Mouse (Mus musculus) inflammation-experienced regulatory T-cells, adult 6 months (primary cell): ENCODE measurements around the gene Dock4. TPM values are rescaled to one million over a fixed set of nuclear protein-coding genes. Genes with fewer than 3 reads are reported as not detected.

Experiments
- ATAC-seq: one replicate; pipeline ENCODE4 v1.8.0; 2017
- polyA plus RNA-seq, 3 experiments: library from polyadenylated mRNA; unstranded; fragments of 100-300 nt; shearing (Covaris generic); gene quantifications; one replicate each; pipeline ENCODE4 v1.2.1; 2017

The Dock4 gene
- polyA plus RNA-seq, 3 experiments from 2014 or later, result 0.79 to 1.2 (median 0.80) TPM

DNA sequence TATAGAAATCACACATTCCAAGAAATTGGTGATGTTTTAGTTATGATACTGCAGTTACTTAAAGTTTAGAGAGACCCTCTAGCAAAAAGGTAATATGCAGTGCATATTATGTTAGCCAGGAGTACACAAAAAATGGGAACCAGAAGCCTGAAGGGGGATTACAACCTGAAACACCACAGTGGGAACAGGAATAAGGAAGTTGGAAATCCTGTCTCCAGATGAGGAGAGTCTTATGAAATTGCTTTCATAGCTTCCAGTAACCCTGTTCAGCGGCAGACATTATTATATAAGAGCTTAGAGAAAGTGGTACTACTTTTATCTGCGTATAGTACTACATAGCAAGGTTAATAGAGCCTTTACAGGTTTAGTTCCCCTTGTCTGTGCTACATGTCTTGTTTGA is 210.1 kb downstream of the Dock4 start:
- ATAC-seq, result no peak

DNA sequence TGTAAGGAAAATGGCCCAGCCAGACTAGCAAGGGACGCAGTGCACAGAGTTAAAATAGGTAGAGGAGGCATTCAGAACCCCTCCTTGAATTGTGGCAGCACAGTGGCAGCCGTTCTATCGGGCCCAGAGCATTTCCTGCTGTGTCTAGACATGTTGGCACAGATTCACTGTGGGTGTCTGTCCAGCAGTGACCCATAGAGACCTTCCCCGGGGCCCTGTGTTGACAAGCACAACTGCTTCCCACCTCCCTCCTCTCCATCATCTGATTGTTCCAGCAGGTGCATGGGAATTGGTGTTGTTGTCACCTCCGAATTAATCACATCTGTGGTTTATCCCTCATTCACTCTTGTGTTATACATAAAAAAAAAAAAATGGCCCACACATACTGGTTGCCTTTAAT is 210.7 kb downstream of the Dock4 start:
- ATAC-seq, result no peak

DNA sequence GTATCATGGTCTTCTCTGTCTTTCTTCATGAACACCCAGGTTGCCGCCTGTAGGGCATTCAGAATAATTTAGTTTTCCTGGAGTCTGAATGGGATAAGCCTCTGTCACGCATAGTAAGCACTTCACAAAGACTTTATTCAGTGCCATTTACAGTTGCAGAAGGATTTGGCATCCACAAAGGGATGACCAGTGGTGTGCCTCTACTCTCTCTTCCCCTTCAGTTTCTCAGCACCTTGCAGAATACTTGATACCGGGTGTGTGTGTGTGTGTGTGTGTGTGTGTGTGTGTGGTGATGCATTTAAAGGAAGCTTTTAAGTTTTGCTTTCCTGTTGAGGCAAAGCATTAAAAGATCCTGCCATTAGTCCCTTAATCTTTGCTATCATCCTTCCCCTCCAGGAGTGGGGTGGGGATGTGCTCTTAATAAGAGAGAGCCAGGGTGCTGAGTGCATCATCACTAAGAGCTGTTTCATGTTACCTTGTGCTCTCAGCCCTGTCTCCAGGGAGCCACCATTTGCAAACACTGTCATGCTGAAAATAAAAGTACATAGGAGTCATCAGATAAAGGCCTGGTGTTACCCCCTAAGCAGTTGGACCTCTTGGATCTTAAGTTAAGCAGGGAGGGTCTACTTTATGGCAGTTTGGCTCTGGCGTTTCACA is 211.6 kb downstream of the Dock4 start:
- no peak for ATAC-seq

DNA sequence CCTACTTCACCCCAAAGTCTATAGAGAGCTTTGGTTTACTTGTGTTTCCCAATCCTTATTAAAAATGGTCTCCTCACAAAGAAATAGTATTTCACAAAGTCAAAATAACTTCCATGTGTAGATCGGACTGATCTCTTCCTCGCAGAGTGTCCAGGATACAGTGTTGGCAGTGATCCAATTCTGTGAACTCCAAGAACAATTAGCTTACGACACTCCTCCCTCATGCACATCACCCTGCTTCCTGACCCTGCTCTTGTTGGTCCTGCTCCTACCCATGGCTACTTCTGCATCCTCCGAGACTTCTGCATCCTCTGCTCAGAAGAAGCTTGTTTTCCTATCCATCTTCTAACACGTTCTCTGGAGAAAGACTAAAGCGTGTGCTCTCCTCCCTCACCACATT is 213.9 kb downstream of the Dock4 start:
- ATAC-seq, result no peak

DNA sequence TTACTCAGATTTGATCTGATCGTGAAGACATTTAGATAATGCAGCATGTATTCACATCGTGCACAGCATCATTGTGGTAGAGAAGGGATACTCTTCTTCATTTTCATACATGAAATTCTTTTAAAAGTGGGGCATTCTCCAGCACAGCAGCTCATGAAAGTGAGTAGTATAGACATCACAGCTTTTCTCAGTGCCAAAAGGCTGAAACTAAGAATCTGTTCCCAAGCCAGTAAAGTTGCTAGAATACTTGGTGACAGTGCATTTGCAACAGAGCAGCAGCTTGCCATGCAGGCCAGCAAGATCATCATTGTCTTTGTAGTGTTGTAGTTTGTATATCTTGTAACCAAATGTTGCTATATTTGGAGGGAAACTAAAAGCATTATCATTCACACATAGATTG is 223.7 kb downstream of the Dock4 start:
- ATAC-seq, result no peak

DNA sequence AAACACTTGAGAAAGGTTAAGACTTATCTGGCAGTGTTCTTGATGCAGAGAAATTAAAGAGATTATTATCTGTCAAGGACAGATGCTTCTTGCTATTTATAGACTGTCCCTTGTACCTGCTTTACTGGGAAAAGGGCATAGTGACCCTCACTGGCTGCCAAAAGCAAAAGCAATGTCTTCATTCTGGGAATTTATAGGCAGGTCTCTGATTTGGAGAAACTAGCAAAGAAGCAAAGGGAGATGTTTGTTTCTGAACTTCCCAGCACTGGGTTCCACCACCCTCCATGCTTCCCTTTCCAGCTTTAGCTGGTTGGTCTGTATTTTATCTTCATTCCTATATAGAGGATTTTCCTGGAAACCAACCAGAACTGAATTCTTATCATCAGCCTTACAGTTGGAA is 225.0 kb downstream of the Dock4 start:
- no peak for ATAC-seq

DNA sequence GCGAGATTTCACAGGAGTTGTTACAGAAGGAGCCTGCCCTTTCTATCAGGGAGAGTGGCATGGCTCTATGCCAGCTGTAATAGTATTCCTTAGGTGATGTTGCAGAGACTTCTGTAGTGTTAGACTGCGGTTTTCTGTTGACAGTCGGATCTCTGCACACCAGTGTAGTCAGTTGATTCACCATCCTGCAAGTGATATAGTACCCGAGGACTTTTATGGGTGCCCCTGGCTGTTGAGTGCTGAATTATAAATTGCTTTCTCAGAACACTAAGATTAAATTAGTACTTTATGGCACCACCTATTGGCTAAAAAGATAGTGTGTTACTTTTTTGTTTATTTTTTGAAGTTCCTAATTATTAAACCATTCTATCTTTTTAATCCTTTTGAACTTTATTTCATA is 234.0 kb downstream of the Dock4 start:
- ATAC-seq, result no peak

DNA sequence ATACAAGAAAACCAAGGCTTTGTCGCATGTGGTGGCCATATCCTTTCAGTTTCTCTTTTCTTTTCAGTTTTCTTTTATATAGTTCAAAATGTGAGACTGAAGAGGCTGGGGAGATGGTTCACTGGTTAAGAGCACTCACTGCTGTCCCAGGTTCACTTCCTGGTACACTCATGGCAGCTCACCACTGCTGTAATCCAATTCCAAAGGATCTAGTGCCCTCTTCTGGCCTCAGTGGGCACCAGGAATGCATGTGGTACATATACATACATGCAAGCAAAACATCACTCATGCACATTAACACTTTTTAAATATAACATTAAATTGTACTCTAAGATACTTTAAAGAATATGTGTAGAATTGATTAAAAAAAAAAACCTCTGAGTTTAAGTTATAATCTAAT is 234.8 kb downstream of the Dock4 start:
- peak; percentile 69 for ATAC-seq

DNA sequence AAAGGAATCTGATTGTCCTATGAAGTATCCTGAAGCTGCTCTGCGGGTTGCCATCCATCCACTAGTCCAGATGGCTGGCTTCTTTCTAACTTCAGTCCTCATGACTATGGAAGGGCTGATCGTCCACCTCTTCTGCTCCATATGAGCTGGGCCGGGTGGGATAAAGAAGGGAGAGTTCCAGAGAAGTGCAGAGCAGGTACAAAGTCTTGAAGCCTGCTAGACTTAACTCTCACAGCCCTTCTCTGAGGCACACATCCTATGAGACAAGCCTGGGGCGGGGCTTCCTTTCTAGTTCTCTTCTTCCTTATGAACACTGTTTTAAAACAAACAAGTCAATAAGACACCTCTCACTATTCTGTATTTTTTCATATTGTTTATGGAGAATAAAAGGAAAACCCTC is 245.7 kb downstream of the Dock4 start:
- ATAC-seq, result no peak

DNA sequence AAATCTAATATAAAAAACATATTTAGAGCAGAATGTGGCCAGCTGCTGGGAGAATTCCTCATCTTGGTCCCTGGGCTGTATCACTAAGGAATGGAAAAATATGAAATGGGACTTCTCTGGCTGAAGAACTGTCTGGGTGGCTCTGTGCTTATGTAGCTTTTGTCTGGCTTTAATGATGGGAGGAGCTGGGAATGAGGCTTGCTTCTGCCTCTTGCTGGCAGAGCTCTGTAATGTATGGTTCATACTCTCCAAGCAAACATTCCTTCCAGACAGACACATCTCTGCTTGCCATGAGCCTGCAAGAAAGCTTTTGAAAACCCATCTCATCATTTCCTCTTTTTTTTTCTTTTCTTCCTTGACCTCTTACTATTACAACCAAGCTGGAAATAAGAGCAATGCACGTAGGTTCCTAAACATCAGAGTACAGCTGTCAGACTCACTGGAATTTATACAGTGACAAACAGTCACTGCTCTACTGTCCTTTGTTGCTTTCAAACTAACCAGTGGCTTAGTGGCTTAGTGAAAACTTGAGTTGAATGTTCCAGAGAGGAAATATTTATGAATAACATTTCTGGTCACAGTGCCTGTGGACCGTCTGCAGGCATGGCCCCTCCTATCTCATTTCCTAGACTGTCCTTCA is 248.4 kb downstream of the Dock4 start:
- no peak for ATAC-seq

DNA sequence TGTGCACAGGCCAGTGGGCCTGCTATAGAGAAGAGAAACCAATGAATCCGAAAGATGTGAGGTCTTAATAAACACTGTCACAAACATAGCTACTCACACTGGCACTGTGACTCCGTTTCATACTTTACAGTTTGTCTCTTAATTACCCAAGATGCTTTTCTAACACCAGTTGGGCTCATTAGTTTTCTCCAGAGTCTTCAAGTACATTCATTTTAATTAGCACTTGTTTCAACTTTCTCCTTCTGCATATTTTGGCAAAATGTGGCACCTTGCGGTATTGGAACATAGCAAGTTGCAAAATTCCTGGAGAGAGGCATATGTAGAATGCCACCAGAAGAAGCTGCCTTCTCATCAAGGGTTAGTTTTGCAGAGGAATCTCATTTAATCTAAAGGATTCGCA is 252.6 kb downstream of the Dock4 start:
- ATAC-seq, result no peak

DNA sequence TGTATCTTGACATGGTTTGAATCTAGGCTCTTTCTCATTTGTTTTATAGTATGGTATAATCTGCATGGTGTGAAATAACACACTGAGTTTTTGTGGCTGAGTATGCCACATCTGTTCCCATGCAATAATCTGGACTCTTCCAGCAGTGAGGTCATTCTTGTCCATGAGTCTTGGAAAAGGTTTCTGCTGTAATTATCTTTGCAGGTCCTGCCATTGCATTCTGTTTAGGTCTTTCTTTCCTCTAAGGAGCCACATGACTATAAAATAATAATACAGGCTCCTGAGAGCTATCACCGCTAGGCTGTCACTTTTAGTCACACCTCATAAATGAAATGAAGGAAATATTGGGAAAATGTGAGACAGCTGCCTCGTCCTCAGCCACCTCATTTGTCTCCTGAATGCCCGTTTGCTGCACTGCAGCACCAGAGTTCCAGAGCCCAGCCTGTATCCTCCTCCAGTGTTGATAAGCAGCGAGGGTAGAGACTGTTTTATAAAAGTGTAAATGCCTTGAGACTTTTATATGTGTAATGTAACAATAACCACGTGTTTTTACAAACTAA is 256.6 kb downstream of the Dock4 start:
- ATAC-seq, result no peak

DNA sequence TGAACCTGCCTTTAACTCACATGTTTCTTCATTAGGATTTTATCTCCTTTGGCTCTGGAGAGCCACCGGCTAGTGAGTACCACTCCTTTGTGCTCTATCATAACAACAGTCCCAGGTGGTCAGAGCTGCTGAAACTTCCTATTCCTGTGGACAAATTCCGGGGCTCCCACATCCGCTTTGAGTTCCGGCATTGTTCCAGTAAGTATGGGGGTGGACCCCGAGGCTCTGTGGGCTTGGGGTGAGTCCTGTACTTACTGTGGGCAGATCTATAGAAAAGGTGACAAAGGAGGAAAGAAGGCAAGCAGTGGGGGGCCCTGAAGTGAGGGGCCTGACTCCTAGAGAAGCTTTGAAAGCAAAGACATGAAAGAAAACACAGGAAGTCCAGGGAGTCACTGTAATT is 258.5 kb downstream of the Dock4 start:
- no peak for ATAC-seq

DNA sequence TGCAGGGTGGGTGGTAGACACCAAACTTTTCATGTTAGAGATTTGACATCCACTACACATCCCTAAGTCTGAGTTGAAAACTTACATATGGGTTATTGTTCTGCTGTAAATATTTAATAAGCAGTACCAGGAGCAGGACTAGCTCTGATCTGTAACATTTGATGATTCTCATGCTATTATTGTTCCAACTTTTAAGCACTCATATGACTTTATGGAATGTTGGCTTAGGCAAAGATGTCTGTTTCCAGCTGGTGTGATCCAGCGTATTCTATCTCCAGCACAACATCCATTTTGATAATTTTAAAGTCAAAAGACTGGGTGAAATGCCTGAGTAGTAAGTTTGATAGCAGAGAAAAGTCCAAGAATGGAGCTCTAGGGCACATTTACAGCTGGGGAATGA is 261.4 kb downstream of the Dock4 start:
- no peak for ATAC-seq

DNA sequence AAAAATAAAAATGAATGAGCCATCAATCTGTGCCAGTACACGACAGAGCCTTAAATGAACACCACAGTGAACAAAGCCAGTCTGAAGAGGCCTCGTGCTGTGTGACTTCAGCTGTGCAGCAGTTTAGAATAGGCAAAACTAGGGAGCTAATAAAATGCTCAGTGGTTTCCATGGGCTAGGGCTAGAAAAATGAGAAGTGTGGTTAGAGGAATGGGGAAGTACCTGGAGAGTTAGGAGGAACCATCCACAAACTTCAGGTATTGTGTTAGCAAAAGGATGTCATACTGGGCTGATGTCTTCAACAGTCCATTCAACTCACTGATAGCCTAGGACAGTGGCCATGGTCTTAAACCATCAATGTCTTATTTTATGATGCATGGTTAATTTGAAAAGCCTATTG is 263.3 kb downstream of the Dock4 start:
- no peak for ATAC-seq

DNA sequence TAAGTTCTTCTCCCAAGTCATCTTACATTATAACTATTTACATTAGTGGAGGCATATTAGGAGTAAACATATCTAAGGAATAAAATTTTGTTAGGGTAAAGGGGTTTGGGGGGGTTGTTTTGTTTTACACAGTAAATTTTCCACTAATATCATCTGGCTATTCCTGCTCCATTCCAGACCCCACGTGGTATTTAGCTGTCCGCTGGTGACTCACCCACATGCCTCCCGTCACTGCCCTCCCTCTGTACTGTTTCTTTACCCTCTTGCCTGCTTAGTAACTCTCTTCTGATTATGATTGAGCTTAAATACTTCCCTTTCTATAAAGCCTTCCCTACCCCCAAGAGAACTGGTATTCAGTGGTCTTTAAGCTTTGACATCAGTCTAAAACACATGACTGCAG is 266.5 kb downstream of the Dock4 start:
- no peak for ATAC-seq

DNA sequence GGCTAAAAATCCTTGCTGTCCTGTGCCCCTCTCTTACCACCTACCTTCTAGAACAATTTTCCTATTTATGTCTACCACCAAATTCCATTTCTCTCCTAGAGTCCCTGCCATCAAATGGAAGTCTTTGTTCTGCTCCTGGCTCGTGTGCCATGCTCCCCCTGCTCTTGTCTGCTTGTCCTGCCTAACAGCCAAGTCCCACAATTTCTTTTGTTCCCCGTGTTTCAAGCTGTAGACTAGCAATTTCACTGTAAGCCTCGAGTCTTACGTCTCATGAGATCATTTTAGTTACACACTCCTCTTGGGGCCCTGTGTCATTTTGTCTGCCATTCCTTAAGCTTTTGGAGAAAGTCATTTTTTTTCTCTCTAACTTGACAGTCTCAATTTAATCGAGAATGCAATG is 268.5 kb downstream of the Dock4 start:
- no peak for ATAC-seq

DNA sequence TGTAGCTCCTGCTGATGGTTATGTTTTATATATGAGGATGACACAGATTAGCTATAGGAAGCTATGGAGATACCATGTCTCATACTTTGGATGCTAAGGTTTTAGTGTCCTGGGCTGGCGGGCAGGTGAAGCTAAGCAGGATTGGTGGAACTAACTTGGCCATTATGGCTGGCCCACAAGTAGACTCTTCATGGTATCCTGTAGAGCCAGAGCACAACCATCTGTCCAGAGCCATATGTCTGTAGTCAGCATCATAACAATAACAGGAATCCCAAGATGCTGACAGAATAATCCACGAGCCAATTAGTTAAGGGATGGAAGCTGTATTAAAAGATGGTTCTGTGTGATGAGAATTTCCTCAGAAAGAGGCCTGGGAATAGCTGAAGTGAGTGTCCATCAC is 269.4 kb downstream of the Dock4 start:
- ATAC-seq, result no peak

DNA sequence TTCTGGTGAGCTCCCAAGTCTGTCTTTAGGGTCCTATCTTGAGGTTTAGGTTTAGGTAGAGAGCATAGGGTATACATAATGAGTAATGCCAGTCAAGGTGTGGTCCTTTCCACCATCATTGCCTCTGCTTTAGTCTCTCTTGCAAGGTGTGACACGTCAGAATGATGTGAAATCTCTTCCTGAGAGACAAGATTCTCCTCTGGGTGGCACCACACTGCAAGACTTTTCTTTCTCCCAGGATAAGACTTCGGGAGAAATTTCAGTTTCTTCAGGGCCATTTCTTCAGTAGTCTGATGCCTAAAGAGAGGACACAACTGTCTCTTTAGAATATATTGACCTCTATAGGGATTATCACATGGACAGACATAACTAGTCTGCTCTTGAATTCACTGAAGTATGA is 282.6 kb downstream of the Dock4 start:
- no peak for ATAC-seq

DNA sequence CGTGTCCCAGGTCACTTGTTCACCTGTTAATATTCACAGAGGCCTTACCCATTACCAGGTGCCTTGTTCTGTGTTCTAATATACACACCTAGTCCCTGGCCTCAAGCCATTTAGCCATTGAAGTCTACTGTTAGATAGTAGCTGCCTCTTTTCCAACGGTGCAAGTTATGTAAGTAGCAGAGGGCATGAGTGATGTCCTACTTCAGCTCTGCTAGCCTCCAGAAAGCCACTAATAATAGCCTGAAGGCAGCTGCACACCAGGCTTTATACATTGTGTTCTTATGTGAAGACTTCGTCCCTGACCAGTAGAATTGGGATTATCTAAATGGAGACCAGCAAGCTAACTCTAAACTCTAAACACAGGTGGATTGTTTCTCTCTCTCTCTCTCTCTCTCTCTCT is 285.0 kb downstream of the Dock4 start:
- no peak for ATAC-seq

DNA sequence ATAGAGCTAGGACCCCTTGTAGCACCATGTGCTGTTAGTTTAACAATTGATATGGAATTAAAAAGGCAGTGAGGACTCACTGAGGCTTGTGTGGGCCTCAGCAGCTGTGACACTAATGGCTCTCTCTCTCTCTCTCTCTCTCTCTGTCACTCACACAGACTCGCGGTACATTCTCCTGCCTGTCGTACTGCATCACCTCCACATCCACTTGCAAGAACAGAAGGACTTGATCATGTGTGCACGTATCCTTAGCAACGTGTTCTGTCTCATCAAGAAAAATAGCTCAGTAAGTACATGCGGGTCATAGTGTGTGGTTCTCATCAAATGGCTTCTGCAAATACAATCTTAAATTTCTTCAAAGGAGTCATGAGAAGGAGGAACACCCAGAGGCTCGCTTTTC is 299.7 kb downstream of the Dock4 start:
- no peak for ATAC-seq

DNA sequence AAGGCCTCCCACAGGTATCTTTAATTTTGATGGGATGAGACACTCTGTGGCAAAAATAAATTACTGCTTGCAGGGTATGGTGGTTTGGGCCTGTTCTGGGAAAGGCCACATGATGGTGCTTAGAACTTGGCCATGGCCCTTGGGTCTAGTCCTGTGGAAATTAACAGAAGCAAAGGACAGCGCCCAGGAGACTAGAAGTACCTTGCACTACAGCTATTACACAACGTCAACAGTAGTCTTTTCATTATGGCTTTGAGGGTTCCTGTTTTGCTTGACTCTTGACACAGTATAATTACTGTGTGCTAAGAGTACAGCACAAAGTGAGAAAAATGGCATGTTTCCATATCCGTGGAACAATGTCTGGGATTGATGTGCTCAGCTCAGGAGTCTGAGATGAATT is 300.3 kb downstream of the Dock4 start:
- ATAC-seq, result no peak

DNA sequence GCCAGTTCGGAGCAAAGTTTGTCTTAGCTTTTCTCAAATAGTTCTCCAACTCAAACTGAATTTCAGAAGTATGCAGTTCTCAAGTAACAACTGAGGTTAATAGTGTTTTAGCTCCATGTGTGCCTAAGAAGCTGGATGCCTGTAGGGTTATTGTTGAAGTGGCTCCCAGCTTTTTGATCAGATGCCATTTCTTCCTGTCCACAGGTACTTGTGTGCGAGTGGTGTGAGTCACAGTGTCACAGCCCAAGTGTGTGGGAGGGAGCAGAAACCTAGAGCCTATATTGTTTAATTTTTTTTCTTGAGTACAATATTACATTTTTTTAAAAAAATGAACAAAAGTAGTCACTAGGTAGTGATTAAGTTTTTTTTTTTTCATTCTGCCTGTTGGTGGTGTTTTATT is 313.5 kb downstream of the Dock4 start:
- no peak for ATAC-seq

DNA sequence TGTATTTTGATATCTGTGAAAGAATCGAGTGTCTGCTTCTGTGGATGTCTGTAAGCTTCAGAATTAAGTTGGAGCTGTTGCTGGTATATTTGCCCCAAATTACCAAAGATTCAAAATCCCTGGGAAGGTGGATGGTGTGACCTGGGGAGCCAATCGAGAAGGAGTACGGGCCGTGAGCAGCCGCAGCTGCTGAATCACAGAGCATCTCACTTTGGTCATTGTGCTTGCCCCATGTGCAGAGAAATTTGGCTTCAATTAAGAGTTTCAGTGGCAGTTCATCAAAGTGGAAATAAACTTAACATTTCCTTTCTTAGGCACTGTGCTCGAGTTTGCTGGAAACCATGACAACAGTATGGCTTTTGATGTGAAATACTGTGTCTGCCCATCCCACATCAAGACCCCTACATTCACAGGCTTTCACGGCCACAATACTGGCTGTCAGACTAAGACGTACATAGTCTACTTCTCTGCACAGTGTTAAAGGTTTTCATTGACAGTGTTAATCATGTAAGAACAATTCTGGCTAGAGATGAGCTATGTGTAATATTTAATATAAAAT is 321.6 kb downstream of the Dock4 start:
- ATAC-seq, result no peak
